Mouse (Mus musculus) gonadal fat pad, adult 2 months (tissue): ENCODE data around the gene Ctrc. TPM values are rescaled to one million over a fixed set of nuclear protein-coding genes. Genes with fewer than 3 reads are reported as not detected.

Experiments
- DNase-seq: peaks from one replicate; pipeline ENCODE4 v3.0.0-alpha.2; 2012; ENCODE audit warnings: low read depth
- polyA plus RNA-seq: library from polyadenylated mRNA; depleted of rRNA; stranded (reverse); fragments of >200 nt; gene quantifications from 2 replicates; pipeline ENCODE4 v1.2.3, GENCODE M21; 2012

Ctrc gene
- polyA plus RNA-seq, 1 experiment = 1.6 TPM

- DNase-seq = no peak
Observed at GRCm38 (mm10) chr4:141866933-141867490, 20.9 kb upstream of the Ctrc start.

- DNase-seq = peak; percentile 77
Observed at GRCm38 (mm10) chr4:141865600-141865999, 19.4 kb upstream of the Ctrc start.

- no peak for DNase-seq
Observed at GRCm38 (mm10) chr4:141865006-141865405, 18.8 kb upstream of the Ctrc start.

- DNase-seq = no peak
Observed at GRCm38 (mm10) chr4:141864506-141864905, 18.3 kb upstream of the Ctrc start.

- DNase-seq = no peak
Observed at GRCm38 (mm10) chr4:141863726-141864280, 17.6 kb upstream of the Ctrc start.

- no peak for DNase-seq
Observed at GRCm38 (mm10) chr4:141862867-141863266, 16.7 kb upstream of the Ctrc start.

- DNase-seq = no peak
Observed at GRCm38 (mm10) chr4:141861591-141862295, 15.6 kb upstream of the Ctrc start.

GRCm38 (mm10) chr4:141860246-141860841 is 14.2 kb upstream of the Ctrc start:
- DNase-seq = no peak

GRCm38 (mm10) chr4:141859351-141859750 is 13.2 kb upstream of the Ctrc start:
- no peak for DNase-seq

- DNase-seq = no peak
Observed at GRCm38 (mm10) chr4:141858501-141858900, 12.3 kb upstream of the Ctrc start.

GRCm38 (mm10) chr4:141857422-141857930 is 11.3 kb upstream of the Ctrc start:
- DNase-seq = no peak

- no peak for DNase-seq
Observed at GRCm38 (mm10) chr4:141853437-141853836, 7.3 kb upstream of the Ctrc start.

GRCm38 (mm10) chr4:141834536-141835095 is 11.5 kb downstream of the Ctrc start:
- no peak for DNase-seq

- no peak for DNase-seq
Observed at GRCm38 (mm10) chr4:141833911-141834310, 12.2 kb downstream of the Ctrc start.

GRCm38 (mm10) chr4:141831361-141831760 is 14.8 kb downstream of the Ctrc start:
- no peak for DNase-seq

GRCm38 (mm10) chr4:141830381-141830780 is 15.8 kb downstream of the Ctrc start:
- no peak for DNase-seq

- no peak for DNase-seq
Observed at GRCm38 (mm10) chr4:141828177-141828576, 18.0 kb downstream of the Ctrc start.

GRCm38 (mm10) chr4:141827401-141827800 is 18.8 kb downstream of the Ctrc start:
- no peak for DNase-seq

- DNase-seq = no peak
Observed at GRCm38 (mm10) chr4:141826060-141826459, 20.1 kb downstream of the Ctrc start, which contains the start of gene Cela2a. TSS of gene Cela2a (minus strand) at chr4:141826160.

- DNase-seq = no peak
Observed at GRCm38 (mm10) chr4:141822979-141823378, 23.2 kb downstream of the Ctrc start.

- no peak for DNase-seq
Observed at GRCm38 (mm10) chr4:141822089-141822488, 24.1 kb downstream of the Ctrc start.

- no peak for DNase-seq
Observed at GRCm38 (mm10) chr4:141821178-141821577, 25.0 kb downstream of the Ctrc start.
